Mouse (Mus musculus) central nervous system, embryonic 14 days (tissue): ENCODE results near the gene Atp6v0e2. TPM values are rescaled to one million over a fixed set of nuclear protein-coding genes. Genes with fewer than 3 reads are reported as not detected.

Source experiments
- polyA plus RNA-seq: library from polyadenylated mRNA; depleted of rRNA; stranded (reverse); fragments of >200 nt; gene quantifications from 2 replicates; pipeline ENCODE4 v1.2.3, GENCODE M21; 2012; rRNA removed

Gene Atp6v0e2
- polyA plus RNA-seq = 145 and 151 TPM in 2 replicates

GRCm38 (mm10) chr6:48537105-48537954 lies at the start of gene Atp6v0e2:
Gene Atp6v0e2, plus strand, starts transcription at chr6:48537615.

GRCm38 (mm10) chr6:48554280-48555103 lies 17.1 kb downstream of the Atp6v0e2 start, which contains the start of gene Lrrc61:
Gene Lrrc61, plus strand, starts transcription at chr6:48554796.

GRCm38 (mm10) chr6:48572572-48573061 lies 35.2 kb downstream of the Atp6v0e2 start, which contains the start of gene Rarres2:
Gene Rarres2, minus strand, starts transcription at chr6:48572789.

GRCm38 (mm10) chr6:48589194-48589750 lies 51.9 kb downstream of the Atp6v0e2 start, which contains the start of gene Gm45021:
Gene Gm45021, plus strand, starts transcription at chr6:48589610.

Other genes starting within 250 kb of the Atp6v0e2 start
- 41.3 and 43.6 TPM in 2 replicates for gene Krba1, start 142.0 kb upstream of the Atp6v0e2 start, polyA plus RNA-seq
- gene Zfp467, start 91.8 kb upstream of the Atp6v0e2 start, polyA plus RNA-seq = 27.9 and 31.0 TPM in 2 replicates
- gene Sspo, start 89.4 kb upstream of the Atp6v0e2 start, polyA plus RNA-seq = 1.1 and 1.5 TPM in 2 replicates
- 27.3 and 30.0 TPM in 2 replicates for gene Lrrc61, start 17.2 kb downstream of the Atp6v0e2 start, polyA plus RNA-seq
- 3.2 and 5.9 TPM in 2 replicates for gene Rarres2, start 35.2 kb downstream of the Atp6v0e2 start, polyA plus RNA-seq
- not detected in 2 replicates for gene Gm45021, start 52.0 kb downstream of the Atp6v0e2 start, polyA plus RNA-seq
- gene Repin1, start 56.3 kb downstream of the Atp6v0e2 start, polyA plus RNA-seq = 49.5 and 49.9 TPM in 2 replicates
- not detected in 2 replicates for gene Gm44965, start 56.3 kb downstream of the Atp6v0e2 start, polyA plus RNA-seq
- 10.0 and 11.0 TPM in 2 replicates for gene Zfp775, start 64.4 kb downstream of the Atp6v0e2 start, polyA plus RNA-seq
- 8.2 and 8.7 TPM in 2 replicates for gene AI854703, start 89.1 kb downstream of the Atp6v0e2 start, polyA plus RNA-seq
- gene Gimap8, start 109.6 kb downstream of the Atp6v0e2 start, polyA plus RNA-seq = 1.4 and 1.6 TPM in 2 replicates
- gene Gimap9, start 138.5 kb downstream of the Atp6v0e2 start, polyA plus RNA-seq = 1.7 and 3.9 TPM in 2 replicates
- 1.7 and 3.1 TPM in 2 replicates for gene Gimap4, start 146.9 kb downstream of the Atp6v0e2 start, polyA plus RNA-seq
- 5.3 and 7.0 TPM in 2 replicates for gene Gimap6, start 170.6 kb downstream of the Atp6v0e2 start, polyA plus RNA-seq
- gene Gm28053, start 181.0 kb downstream of the Atp6v0e2 start, polyA plus RNA-seq = 0.48 and 1.2 TPM in 2 replicates
- gene Gimap7, start 181.0 kb downstream of the Atp6v0e2 start, polyA plus RNA-seq = not detected in 2 replicates
- 2.1 and 2.3 TPM in 2 replicates for gene Gimap1, start 201.4 kb downstream of the Atp6v0e2 start, polyA plus RNA-seq
- 1.3 and 1.9 TPM in 2 replicates for gene Gimap5, start 208.6 kb downstream of the Atp6v0e2 start, polyA plus RNA-seq
- gene Gimap3, start 233.2 kb downstream of the Atp6v0e2 start, polyA plus RNA-seq = not detected in 2 replicates